Mouse (Mus musculus) cerebellum, adult 11-12 months (tissue): ENCODE results near the gene Fam19a3.
"Not testable (repeated sequence)": the region's sequence is repeated elsewhere in the genome, so short reads cannot be mapped to it uniquely, and the experiment has no call there.

Source experiments
- DNase-seq: peaks from one replicate; pipeline ENCODE4 v3.0.0; 2022

Gene Fam19a3

GRCm38 (mm10) chr3:104791671-104792070 is 10.0 kb upstream of the Fam19a3 start:
- DNase-seq, result no peak

- no peak for DNase-seq
Measured at GRCm38 (mm10) chr3:104791017-104791416, 9.4 kb upstream of the Fam19a3 start.

GRCm38 (mm10) chr3:104790401-104790937 is 8.8 kb upstream of the Fam19a3 start:
- DNase-seq, result no peak

GRCm38 (mm10) chr3:104789822-104790221 is 8.2 kb upstream of the Fam19a3 start:
- DNase-seq, result no peak

GRCm38 (mm10) chr3:104789312-104789605 is 7.6 kb upstream of the Fam19a3 start:
- DNase-seq, result no peak

- DNase-seq, result peak; percentile 27
Measured at GRCm38 (mm10) chr3:104788561-104789311, 7.1 kb upstream of the Fam19a3 start.

GRCm38 (mm10) chr3:104788075-104788474 is 6.4 kb upstream of the Fam19a3 start, which contains the start of gene Rhoc:
TSS of gene Rhoc (plus strand) at chr3:104788375.
- DNase-seq, result no peak

GRCm38 (mm10) chr3:104785284-104785683 is 3.6 kb upstream of the Fam19a3 start:
- DNase-seq, result no peak

- no peak for DNase-seq
Measured at GRCm38 (mm10) chr3:104783971-104784500, 2.4 kb upstream of the Fam19a3 start.

- no peak for DNase-seq
Measured at GRCm38 (mm10) chr3:104782061-104782681, 531 bp upstream of the Fam19a3 start.

GRCm38 (mm10) chr3:104780561-104781420 is 849 bp downstream of the Fam19a3 start, which contains the start of gene Ppm1j:
TSS of gene Ppm1j (plus strand) at chr3:104781056.
- DNase-seq, result no peak

GRCm38 (mm10) chr3:104779949-104780348 is 1.7 kb downstream of the Fam19a3 start:
- no peak for DNase-seq

- no peak for DNase-seq
Measured at GRCm38 (mm10) chr3:104777342-104777741, 4.3 kb downstream of the Fam19a3 start.

GRCm38 (mm10) chr3:104773301-104773700 is 8.3 kb downstream of the Fam19a3 start:
- no peak for DNase-seq

- DNase-seq, result no peak
Measured at GRCm38 (mm10) chr3:104771460-104771859, 10.2 kb downstream of the Fam19a3 start.

- DNase-seq, result no peak
Measured at GRCm38 (mm10) chr3:104770918-104771317, 10.7 kb downstream of the Fam19a3 start.

- no peak for DNase-seq
Measured at GRCm38 (mm10) chr3:104770035-104770434, 11.6 kb downstream of the Fam19a3 start.

- no peak for DNase-seq
Measured at GRCm38 (mm10) chr3:104769135-104769534, 12.5 kb downstream of the Fam19a3 start.

GRCm38 (mm10) chr3:104767716-104768115 is 13.9 kb downstream of the Fam19a3 start:
- no peak for DNase-seq

GRCm38 (mm10) chr3:104767141-104767540 is 14.5 kb downstream of the Fam19a3 start:
- DNase-seq, result no peak

- no peak for DNase-seq
Measured at GRCm38 (mm10) chr3:104765021-104765420, 16.6 kb downstream of the Fam19a3 start.

- not testable (repeated sequence) for DNase-seq
Measured at GRCm38 (mm10) chr3:104762103-104762863, 19.4 kb downstream of the Fam19a3 start.
